Comparison of ENCODE assay signal across 22 mouse cellular contexts in the genomic region with DNA sequence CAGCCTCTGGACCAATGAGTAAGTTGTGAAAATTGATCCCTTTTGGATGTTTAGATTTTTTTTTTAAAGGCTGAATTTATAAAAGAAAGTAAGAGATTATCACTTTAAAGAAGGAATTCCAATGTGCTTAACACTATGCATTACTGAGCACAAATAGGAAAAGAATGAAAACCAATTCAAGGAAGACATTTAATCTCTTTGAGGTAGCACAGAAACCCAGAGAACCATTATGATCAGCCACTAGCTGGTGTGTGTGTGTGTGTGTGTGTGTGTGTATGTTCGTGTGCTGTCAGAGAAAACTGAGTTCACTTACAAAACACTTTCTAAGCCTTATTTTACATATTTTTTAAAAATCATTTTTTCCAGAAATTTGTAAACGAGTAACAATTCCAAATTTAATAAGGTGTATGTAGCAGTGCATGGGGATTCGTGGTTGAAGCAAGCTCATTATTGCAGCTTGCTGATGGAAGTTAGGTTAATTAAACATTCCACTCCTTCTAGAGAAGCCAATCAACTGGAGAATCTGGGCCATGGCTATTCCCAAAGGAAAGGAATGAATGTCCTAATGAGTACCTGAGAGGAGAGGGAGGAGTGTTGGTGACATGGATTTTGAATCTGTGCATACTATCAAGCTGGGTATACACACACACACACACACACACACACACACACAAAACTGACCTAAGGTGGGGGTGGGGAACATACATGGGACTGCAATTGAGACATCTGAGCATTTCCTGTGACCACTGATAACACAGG.
A peak's percentile ranks its signal among the peaks of the same experiment; 100 is the strongest.
DNase-seq lines count a peak whose midpoint lies in the region; ATAC-seq lines count a peak whose summit lies in the region.
"Had no signal": no experiment of that assay in that cellular context is flagged by ENCODE, and none has a peak within 500 bp of the region (broad histone marks: within the 10 kb centered on the region; RNA-seq: fewer than 3 reads in every experiment).

No protein-coding gene starts in this region.

- no peak overlapping the region for H3K4me2 ChIP-seq in forebrain, embryonic 11.5 days (ENCODE audit: low read depth, low read length, severe bottlenecking)
- H3K4me2 ChIP-seq in hindbrain, embryonic 15.5 days, result no peak overlapping the region
- no peak overlapping the region for H3K4me2 ChIP-seq in hindbrain, embryonic 13.5 days
- no peak overlapping the region for H3K4me2 ChIP-seq in hindbrain, embryonic 16.5 days (ENCODE audit: low read length)
- H3K4me2 ChIP-seq: limb, embryonic 15.5 days; lung, embryonic 15.5 days; neural tube, embryonic 13.5 days had no signal

- DNase-seq in forebrain, embryonic 11.5 days (ENCODE audit: low spot score), result no peak
- no peak for DNase-seq in forebrain, embryonic 10.5 days (ENCODE audit: extremely low spot score, low spot score)
- DNase-seq in retina, postnatal 1 day, result peak; percentile 66
- no peak for DNase-seq in adrenal gland, adult 2 months
- DNase-seq: adrenal gland, postnatal 36 days; cerebellum, adult 11 months; cerebellum, adult 9-11 months; gastrocnemius, adult 2 months; heart, postnatal 36 days; kidney, adult 8-10 months; kidney, postnatal 10 days; left cerebral cortex, postnatal 4 days; lung, postnatal 36 days; thymus, adult 18-20 months; thymus, postnatal 36 days had no signal

- H3K27ac ChIP-seq in forebrain, embryonic 11.5 days (ENCODE audit: low read depth, low read length), result no peak overlapping the region
- H3K27ac ChIP-seq in forebrain, embryonic 10.5 days, result no peak overlapping the region
- 0 out of 2 replicates have a peak overlapping the region, but pooled peaks have one; percentile 4 for H3K27ac ChIP-seq in hindbrain, embryonic 15.5 days (replicated peaks)
- no peak overlapping the region for H3K27ac ChIP-seq in hindbrain, embryonic 13.5 days
- no peak overlapping the region for H3K27ac ChIP-seq in hindbrain, embryonic 16.5 days (ENCODE audit: low read depth, low read length)
- H3K27ac ChIP-seq: gastrocnemius, adult 2 months; limb, embryonic 15.5 days; liver, embryonic 14.5 days; lung, embryonic 15.5 days; neural tube, embryonic 13.5 days had no signal

- H3K9me3 ChIP-seq in forebrain, embryonic 11.5 days (ENCODE audit: control insufficient read depth, low read length), result no peaks in the 10 kb centered on the region
- H3K9me3 ChIP-seq in forebrain, embryonic 10.5 days, result no peaks in the 10 kb centered on the region
- no peaks in the 10 kb centered on the region for H3K9me3 ChIP-seq in hindbrain, embryonic 15.5 days
- H3K9me3 ChIP-seq in hindbrain, embryonic 13.5 days, result no peaks in the 10 kb centered on the region
- no peaks in the 10 kb centered on the region for H3K9me3 ChIP-seq in hindbrain, embryonic 16.5 days (ENCODE audit: control insufficient read depth, low read length)
- H3K9me3 ChIP-seq: limb, embryonic 15.5 days; lung, embryonic 15.5 days; neural tube, embryonic 13.5 days had no signal

- H3K27me3 ChIP-seq in forebrain, embryonic 11.5 days (ENCODE audit: control insufficient read depth, insufficient read depth, low read length), result no peaks in the 10 kb centered on the region
- no peaks in the 10 kb centered on the region for H3K27me3 ChIP-seq in forebrain, embryonic 10.5 days (ENCODE audit: poor library complexity, severe bottlenecking)
- H3K27me3 ChIP-seq in hindbrain, embryonic 15.5 days, result no peaks in the 10 kb centered on the region
- no peaks in the 10 kb centered on the region for H3K27me3 ChIP-seq in hindbrain, embryonic 13.5 days
- H3K27me3 ChIP-seq in hindbrain, embryonic 16.5 days (replicated peaks; ENCODE audit: control insufficient read depth, insufficient read depth, low read length), result no peaks in the 10 kb centered on the region
- H3K27me3 ChIP-seq: limb, embryonic 15.5 days; lung, embryonic 15.5 days; neural tube, embryonic 13.5 days had no signal

- H3K9ac ChIP-seq in forebrain, embryonic 11.5 days (ENCODE audit: low read length), result no peak overlapping the region
- H3K9ac ChIP-seq in hindbrain, embryonic 15.5 days, result no peak overlapping the region
- H3K9ac ChIP-seq in hindbrain, embryonic 13.5 days, result no peak overlapping the region
- no peak overlapping the region for H3K9ac ChIP-seq in hindbrain, embryonic 16.5 days (ENCODE audit: low read depth, low read length)
- H3K9ac ChIP-seq: limb, embryonic 15.5 days; liver, embryonic 14.5 days; lung, embryonic 15.5 days; neural tube, embryonic 13.5 days had no signal

- no peaks in the 10 kb centered on the region for H3K36me3 ChIP-seq in forebrain, embryonic 11.5 days (ENCODE audit: control insufficient read depth, insufficient read depth, low read length)
- H3K36me3 ChIP-seq in forebrain, embryonic 10.5 days (replicated peaks), result no peaks in the 10 kb centered on the region
- no peaks in the 10 kb centered on the region for H3K36me3 ChIP-seq in hindbrain, embryonic 15.5 days
- H3K36me3 ChIP-seq in hindbrain, embryonic 13.5 days, result no peaks in the 10 kb centered on the region
- H3K36me3 ChIP-seq in hindbrain, embryonic 16.5 days (ENCODE audit: control insufficient read depth, insufficient read depth, low read length), result no peaks in the 10 kb centered on the region
- H3K36me3 ChIP-seq: limb, embryonic 15.5 days; lung, embryonic 15.5 days; neural tube, embryonic 13.5 days had no signal

- no peak overlapping the region for H3K4me3 ChIP-seq in forebrain, embryonic 11.5 days (ENCODE audit: low read depth, low read length)
- no peak overlapping the region for H3K4me3 ChIP-seq in forebrain, embryonic 10.5 days
- H3K4me3 ChIP-seq in hindbrain, embryonic 15.5 days, result no peak overlapping the region
- H3K4me3 ChIP-seq in hindbrain, embryonic 13.5 days, result no peak overlapping the region
- H3K4me3 ChIP-seq in hindbrain, embryonic 16.5 days (ENCODE audit: low read length), result no peak overlapping the region
- H3K4me3 ChIP-seq: gastrocnemius, adult 2 months; limb, embryonic 15.5 days; lung, embryonic 15.5 days; neural tube, embryonic 13.5 days had no signal

- peak; percentile 79 for ATAC-seq in forebrain, embryonic 11.5 days (replicated peaks; ENCODE audit: low FRiP score)
- no peak; the same call in 1 of the 2 replicates for ATAC-seq in hindbrain, embryonic 15.5 days (ENCODE audit: low FRiP score, low read depth)
- ATAC-seq in hindbrain, embryonic 13.5 days (ENCODE audit: low FRiP score), result no peak
- peak; percentile 68; the same call in 1 of the 2 replicates for ATAC-seq in hindbrain, embryonic 16.5 days

- H3K4me1 ChIP-seq in forebrain, embryonic 11.5 days (replicated peaks; ENCODE audit: control insufficient read depth, insufficient read depth, low read length), result no peaks in the 10 kb centered on the region
- peaks cover 22% of the 10 kb centered on the region for H3K4me1 ChIP-seq in forebrain, embryonic 10.5 days
- no peaks in the 10 kb centered on the region for H3K4me1 ChIP-seq in hindbrain, embryonic 15.5 days (replicated peaks)
- H3K4me1 ChIP-seq in hindbrain, embryonic 13.5 days (replicated peaks), result no peaks in the 10 kb centered on the region
- no peaks in the 10 kb centered on the region for H3K4me1 ChIP-seq in hindbrain, embryonic 16.5 days (ENCODE audit: control insufficient read depth, insufficient read depth, low read depth, low read length)
- H3K4me1 ChIP-seq: limb, embryonic 15.5 days; lung, embryonic 15.5 days; neural tube, embryonic 13.5 days had no signal

- 32% methylated on average over 3 of the region's 3 CpGs for WGBS in forebrain, embryonic 11.5 days
- WGBS in forebrain, embryonic 10.5 days, result 47% methylated on average over 3 of the region's 3 CpGs
- 63% methylated on average over 3 of the region's 3 CpGs for WGBS in hindbrain, embryonic 15.5 days
- WGBS in hindbrain, embryonic 13.5 days, result 71% methylated on average over 3 of the region's 3 CpGs
- 58% methylated on average over 3 of the region's 3 CpGs for WGBS in hindbrain, embryonic 16.5 days

Comparison
In these comparisons a context has a peak if more than half of its experiments do, and no peak if none do; other contexts are left out.
1. ATAC-seq: peak in forebrain, embryonic 11.5 days (single experiment) and hindbrain, embryonic 16.5 days (single experiment); none in hindbrain, embryonic 15.5 days (single experiment) and hindbrain, embryonic 13.5 days (single experiment).